Mouse (Mus musculus): ENCODE data around the gene Midn.

Gene Midn

DNA sequence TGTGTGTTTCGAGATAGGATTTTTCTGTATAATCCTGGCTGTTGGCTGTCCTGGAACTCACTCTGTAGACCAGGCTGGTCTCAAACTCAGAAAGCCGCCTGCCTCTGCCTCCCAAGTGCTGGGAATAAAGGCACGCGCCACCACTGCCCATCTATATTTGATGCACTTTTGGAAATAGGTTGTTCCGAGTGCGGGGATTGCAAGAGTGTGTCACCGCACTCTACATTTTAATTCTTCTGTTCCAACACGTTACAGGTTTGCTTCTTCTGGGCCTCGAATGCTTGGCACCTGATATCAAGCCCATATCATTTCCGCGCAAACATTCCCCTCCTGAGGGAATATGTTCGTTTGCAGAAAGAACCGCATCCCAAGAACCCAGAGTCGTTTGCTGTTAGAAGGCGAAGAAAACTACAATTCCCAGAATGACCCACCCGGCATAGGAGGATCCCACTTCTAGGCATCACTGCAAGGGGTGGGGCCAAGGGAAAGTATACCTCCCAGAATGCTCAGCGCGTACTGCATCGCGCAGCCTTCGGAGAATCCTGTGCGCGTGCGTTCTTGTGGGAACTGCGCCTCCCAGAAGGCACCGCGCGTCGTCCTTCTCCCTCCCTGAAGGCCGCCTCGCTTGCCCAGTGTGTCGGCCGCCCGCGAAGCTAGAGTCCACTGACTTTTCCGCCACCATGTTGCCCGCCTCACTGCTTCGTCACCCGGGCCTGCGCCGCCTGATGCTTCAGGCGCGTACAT is 6.1 kb upstream of the Midn start:
- in situ Hi-C loops (cut with MboI; ENCODE audit: low sequenced_read_pairs) = loop anchor here (10.0 kb wide), 1 partner anchor 157 kb away; the partner anchor contains the start of genes Cnn2 and Tmem259

DNA sequence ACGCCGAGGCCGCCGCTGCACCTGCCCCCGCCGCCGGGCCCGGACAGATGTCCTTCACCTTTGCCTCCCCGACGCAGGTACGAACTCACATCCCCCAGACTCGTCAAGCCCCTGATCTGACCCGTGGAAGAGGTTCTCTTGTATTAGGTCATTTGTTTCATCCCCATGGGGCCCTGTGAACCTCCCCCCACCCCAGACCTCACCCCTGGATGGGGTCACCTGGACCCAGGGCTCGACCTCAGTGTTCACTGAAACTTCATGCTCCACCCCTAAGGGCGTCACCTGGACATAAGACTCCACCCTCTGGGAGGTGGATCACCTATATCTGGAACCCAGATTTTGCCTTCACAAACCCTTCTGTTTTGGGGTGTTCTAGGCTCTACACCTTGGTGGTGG is 5.5 kb upstream of the Midn start:
- in situ Hi-C loops (cut with MboI; ENCODE audit: low sequenced_read_pairs) = loop anchor here (10.0 kb wide), 1 partner anchor 158 kb away; the partner anchor contains the start of genes Cnn2 and Tmem259

DNA sequence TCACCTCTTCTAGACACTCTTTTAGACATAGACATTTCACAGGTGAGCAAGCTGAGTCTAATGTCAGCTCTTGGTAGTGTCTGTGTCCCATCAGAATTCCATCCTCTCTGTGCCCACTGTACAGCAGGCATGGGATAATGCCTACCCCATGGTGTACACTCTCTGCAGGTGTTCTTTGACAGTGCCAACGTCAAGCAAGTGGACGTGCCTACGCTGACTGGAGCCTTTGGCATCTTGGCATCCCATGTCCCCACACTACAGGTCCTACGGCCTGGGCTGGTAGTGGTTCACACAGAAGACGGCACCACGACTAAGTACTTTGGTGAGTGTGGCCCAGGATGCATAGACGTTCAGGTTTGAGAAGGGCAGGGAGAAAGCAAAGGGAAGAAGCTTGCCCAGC is 4.4 kb upstream of the Midn start:
- in situ Hi-C loops (cut with MboI; ENCODE audit: low sequenced_read_pairs) = loop anchor here (10.0 kb wide), 1 partner anchor 159 kb away; the partner anchor contains the start of genes Cnn2 and Tmem259

DNA sequence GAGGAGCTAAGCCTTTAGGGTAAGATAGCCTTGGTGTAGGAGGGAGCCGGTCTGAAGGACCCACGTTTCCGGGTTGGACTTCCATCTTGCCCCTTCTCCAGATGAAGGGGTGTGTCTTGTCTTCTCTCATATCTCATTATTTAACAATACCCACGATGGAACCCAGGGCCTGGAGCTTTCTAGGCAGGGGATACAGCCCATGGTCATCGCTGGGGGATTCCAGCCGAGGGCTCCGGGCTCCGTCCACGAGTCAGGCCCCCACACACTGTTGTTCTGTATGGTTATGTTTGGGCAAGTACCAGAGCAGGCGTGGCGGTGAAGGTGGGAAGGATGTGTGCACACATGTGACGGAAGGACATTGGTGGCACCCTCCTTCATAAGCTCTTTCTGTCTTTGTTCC is 3.9 kb upstream of the Midn start:
- in situ Hi-C loops (cut with MboI; ENCODE audit: low sequenced_read_pairs) = loop anchor here (10.0 kb wide), 1 partner anchor 159 kb away; the partner anchor contains the start of genes Cnn2 and Tmem259

DNA sequence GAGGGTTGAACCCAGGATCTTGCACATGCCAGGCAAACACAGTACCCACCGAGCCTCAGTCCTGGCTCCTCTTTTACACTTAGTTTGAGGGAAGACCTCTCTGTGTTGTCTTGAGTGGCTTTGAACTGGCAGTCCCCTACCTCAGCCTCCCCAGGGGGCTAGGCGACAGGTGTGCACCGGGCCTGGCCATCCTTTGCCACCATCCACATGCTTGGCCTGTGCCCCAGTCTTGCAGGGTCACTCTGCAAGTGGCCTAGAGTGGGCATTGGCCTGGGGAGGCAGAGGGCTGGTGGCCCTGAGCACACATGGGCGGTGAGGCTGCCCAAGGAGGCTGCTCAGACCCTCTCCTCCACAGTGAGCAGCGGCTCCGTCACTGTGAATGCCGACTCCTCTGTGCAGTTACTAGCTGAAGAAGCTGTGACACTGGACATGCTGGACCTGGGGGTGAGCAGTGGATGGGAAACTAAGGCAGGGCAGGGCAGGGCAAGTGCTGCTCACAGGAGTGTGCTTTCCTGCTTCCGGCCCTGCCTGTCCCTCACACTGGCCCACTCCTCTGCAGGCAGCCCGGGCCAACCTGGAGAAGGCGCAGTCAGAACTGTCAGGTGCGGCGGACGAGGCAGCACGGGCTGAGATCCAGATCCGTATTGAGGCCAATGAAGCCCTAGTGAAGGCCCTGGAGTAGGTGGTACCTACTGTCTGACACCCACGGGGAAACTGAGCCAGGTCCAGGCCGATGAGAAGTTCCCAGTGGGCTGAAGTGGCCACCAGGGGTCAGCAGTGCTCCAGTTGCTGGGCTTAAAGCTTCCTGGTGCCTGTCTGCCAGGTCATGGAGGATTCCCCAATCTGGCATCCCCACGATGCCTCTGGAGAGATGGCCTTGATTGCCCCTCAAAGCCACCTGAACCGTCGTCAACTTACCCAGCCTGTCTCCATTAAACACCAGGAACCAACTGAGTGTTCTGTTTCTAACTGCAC is 2.9 kb upstream of the Midn start:
- in situ Hi-C loops (cut with MboI; ENCODE audit: low sequenced_read_pairs) = loop anchor here (10.0 kb wide), 1 partner anchor 160 kb away; the partner anchor contains the start of genes Cnn2 and Tmem259

DNA sequence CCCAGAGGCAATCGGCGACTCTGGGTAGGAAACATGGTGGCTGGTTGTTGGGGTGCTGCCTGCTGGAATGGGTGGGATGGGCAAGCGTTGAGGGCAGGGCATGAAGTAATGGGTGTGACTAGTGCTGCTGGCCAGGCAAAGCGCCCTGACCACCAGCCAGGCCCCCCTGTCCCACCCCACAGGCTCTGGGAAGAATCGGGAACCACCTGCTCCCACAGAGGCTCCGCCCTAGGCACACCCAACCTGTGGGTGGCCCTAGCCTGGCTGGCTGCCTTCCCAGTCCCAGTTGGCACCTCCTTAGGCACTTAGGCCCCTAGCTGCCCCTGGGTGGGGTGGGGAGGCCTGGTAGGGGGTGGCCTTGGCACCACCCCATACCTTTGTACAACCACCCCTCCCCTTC is 2.2 kb upstream of the Midn start:
- in situ Hi-C loops (cut with MboI; ENCODE audit: low sequenced_read_pairs) = loop anchor here (10.0 kb wide), 1 partner anchor 161 kb away; the partner anchor contains the start of genes Cnn2 and Tmem259

DNA sequence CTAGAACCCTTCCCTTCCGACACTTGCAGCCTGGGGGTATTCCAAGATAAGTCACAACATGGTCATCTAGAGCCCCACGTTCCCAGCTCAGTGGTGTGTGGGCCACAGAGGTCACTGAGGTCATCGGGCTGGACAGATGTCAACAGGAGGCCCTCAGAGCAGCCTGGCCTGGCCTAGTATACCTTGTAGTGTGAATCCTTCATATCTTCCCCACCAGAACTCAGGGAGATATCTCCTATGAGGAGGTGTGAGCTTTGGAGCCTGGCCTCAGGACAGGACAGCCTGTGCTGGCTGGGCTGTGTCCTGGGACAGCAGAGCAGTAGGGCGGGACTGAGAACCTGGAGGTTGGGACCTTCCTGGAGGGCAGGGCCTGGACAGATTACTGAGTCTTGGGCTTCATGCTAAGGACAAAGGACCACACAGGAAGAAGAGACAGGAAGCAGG is 1.5 kb upstream of the Midn start:
- in situ Hi-C loops (cut with MboI; ENCODE audit: low sequenced_read_pairs) = loop anchor here (10.0 kb wide), 1 partner anchor 162 kb away; the partner anchor contains the start of genes Cnn2 and Tmem259

DNA sequence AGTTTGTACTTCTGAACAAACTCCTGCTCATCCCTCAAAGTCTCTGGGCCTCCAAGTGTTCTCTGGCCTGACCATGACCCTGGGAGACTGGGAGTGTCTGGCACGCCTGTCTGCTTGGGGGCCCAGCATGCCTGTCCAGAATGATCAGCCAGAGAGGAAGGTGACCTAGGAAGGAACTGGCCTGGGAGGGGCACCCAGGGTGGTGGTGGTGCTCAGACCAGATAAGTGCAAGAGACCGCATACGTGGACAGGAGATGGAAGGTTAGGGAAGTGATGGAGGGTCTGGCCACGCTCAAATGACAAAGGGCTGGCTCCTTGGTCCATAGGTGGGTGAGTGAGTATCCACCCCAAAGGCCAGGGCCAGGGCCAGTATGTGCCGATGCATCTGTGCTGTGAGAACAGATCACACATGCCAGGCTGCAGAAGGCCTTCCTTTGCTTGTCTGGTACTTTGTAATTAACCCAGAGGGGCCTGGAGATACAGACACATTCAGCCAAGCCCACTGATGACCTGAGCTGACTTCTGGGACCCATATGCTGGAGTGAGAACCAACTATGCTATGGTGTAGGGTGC is 840 bp upstream of the Midn start:
- in situ Hi-C loops (cut with MboI; ENCODE audit: low sequenced_read_pairs) = loop anchor here (10.0 kb wide), 1 partner anchor 162 kb away; the partner anchor contains the start of genes Cnn2 and Tmem259

DNA sequence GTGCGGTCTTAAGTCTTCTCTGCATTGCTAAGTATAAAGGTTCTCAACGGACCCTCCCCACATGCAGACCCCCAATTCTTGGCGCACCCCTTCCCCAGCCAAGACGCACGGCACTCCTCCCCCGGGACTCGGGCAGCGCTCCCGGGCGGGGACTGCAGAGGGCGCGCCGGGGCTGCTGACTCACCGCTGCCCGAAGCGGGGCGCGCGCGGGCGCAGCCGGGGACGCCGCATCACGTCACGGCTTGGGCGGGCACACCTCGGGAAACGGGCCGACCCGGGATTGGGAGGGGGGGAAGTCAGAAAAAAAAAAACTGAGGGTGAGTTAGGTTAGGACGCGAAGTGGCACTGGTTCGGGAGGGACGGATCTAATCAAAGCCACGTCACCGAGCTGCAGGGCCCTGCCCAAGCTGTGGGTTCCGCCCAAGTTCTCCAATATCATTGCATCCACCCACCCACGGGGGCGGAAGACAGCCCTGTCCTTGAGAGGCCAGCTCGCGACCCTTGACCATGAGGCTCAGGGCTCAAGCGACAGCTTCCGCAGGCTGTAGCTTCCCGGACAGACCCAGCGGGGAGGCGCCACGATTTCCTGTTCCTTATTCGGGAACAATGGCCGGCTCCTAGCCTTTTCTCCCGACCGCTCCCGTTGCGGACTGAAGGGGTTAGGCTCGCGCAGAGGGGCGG is 678 bp downstream of the Midn start:
- in situ Hi-C loops (cut with MboI; ENCODE audit: low sequenced_read_pairs) = loop anchor here (10.0 kb wide), 1 partner anchor 164 kb away; the partner anchor contains the start of genes Cnn2 and Tmem259

DNA sequence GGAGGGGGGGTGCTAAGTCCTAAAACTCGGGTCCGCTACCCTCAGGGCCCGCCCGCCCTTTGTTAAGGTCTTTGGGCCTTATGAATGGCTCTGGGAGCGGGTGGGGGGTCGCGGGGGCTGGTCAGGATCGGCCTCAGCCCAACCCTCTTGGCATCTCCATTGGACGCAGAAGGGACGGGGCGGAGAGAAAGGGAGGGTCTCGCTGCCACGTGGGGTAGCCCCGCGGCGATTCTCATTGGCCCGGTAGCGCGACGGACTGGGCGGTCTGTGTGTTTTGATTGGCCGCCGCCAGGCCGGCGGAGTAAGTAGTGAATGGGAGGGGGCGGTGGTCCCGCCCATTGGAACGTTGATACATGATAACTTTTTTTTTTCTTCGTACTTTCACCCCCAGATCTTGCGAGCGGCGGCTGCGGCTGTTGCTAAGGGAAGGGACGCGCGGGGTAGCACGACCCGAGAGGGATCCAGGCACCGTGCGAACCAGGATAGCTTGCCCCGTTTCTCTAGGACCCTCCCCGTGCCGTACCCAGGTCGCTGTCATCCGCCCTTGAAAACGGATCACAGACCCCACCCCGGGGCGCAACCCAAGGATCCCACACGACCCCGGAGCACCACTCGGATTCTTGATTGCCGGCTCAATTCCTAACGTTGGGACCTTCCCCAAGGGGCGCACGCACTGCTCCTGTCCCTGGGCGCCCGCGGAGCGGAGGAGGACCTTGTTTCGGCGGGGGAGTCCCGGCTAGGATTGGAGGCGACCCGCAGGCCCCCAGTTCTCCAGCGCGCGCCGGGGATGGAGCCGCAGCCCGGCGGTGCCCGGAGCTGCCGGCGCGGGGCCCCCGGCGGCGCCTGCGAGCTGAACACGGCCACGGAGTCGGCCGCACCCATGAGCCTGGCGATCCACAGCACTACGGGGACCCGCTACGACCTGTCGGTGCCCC is 1.5 kb downstream of the Midn start:
- in situ Hi-C loops (cut with MboI; ENCODE audit: low sequenced_read_pairs) = loop anchor here (10.0 kb wide), 1 partner anchor 165 kb away; the partner anchor contains the start of genes Cnn2 and Tmem259

DNA sequence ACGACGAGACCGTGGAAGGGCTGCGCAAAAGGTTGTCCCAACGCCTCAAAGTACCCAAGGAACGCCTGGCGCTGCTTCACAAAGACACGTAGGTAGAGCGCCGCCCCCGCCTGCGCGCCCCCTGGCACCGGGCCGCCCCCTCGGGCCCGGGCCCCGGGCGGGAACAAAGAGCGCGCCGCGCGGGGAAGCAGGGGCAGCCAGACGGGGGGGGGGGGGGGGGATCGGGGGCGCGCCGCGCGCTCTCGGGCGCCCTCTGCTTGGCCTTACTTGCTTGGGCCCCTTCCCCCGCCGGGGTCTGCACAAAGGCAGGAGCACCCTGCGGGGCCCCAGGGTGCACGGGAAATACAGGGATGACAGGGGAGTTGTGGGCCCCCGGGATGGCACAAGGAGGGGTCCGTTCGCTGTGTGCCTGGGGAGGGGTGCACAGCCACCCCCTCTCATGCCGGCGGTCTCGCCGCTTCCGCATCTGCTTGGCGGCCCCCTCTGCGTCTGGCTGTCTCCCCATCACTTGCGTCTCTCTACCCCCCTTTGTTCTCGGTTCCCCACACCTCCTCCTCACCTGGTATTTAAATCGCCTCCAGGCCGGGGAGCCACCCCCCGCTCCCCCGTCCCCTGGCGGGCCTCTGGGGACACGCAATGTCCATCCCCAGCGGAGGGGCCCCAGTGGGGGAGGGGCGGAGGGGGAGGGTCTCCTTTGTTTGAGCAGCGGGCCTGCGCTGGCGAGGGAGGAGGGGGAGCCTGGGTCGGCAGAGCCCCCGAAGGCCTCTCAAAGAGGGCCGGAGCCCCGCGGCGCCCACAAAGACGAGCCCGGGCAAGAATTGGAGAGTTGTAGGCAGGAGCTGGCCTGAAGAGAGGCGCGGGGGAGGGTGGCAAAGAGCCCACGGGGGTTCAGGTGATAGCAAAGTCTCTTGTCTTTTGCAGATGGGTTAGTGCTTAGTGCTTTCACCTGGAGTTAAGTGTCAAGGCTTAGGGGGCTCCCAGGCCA is 2.4 kb downstream of the Midn start:
- in situ Hi-C loops (cut with MboI; ENCODE audit: low sequenced_read_pairs) = no loop called here

DNA sequence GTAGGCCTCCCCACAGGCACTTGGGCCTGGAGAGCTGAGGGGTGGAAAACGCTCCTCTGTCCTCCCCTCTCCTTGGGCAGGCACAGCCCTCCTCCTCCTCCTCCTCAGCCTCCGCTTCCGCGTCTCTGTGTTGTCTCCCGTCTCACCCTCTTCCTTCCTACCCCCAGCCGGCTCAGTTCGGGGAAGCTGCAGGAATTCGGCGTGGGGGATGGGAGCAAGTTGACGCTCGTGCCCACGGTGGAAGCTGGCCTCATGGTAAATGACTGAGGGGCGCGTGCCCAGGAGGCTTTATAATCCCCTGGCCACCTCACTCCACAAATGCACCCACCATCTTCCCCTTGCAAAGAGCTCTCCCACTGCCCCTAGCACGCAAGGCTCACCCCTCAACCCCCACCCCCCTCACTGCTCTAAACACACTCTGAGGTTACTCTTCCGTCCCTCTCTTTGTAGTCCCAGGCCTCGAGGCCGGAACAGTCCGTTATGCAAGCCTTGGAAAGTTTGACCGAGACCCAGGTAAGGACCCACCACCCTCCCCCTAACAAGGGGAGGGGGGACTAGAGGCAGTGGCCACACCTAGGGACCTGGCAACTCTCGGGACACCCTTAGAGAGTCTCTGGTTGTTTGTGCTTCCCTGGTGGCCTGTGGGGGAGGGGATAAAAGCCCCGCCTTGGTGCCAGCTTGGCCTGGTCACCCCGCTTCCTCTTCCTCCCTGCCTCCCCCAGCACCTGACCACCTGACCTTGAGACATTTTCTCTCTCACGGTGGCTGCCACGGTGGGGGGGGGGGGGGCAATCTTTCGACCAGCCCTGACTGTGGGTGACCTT is 3.4 kb downstream of the Midn start:
- in situ Hi-C loops (cut with MboI; ENCODE audit: low sequenced_read_pairs) = no loop called here

DNA sequence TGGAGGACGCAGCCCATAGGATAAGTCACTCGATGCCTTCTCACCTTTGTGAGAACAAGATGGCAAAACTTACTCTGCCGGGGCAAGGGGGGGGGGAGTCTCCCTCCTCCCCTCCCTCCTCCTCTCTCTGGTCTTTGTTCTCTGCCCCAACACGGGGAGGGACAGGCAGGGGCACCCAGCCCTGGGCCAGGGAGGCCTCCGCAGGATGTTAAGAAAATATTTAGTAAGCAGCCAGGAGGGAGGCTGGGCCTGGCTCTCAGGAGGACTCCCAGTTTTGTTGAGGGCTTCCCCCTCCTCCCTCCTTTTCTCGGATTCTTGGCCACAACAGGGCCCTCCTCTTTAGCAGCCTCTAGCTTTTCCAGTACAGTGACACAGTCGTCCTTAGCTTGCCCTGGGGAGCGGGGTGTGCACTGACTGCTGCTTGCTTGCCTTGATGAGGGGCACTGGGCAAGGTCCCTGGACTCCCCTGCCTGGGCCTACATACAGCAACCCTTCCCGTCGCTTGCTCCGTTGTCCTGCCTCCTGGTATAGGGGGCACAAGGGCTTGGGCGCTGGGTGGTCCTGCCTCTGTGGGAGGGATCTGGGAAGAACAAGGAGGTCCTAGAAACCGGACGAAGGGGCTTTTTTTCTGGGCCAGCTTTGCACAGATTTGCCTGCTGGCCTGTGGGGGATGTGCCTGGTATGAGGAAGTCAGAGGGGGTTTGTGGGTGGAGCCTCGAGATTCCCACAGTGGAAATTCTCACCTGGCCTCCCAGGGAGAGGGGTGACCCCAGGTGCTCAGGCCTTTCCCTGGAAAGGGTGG is 4.2 kb downstream of the Midn start:
- in situ Hi-C loops (cut with MboI; ENCODE audit: low sequenced_read_pairs) = no loop called here

DNA sequence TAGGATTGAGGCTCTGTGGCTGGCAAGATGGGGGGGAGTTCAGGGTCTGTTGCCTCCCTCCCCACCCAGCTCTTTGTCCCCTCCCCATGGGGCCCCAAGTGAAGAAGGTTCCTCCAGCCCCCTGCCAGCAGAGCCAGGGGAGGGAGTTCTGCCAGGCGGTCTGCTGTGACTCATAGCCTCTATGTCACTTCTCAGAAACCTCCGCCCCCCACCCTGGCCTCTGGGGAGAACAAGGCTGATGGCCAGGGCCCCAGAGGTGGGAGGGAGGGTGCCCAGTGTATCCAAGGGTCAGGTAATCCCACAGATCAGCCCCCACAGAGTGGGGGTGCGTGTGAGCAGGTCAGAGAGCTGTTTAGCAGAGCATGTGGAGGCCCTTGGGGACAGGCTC is 4.8 kb downstream of the Midn start:
- in situ Hi-C loops (cut with MboI; ENCODE audit: low sequenced_read_pairs) = no loop called here

DNA sequence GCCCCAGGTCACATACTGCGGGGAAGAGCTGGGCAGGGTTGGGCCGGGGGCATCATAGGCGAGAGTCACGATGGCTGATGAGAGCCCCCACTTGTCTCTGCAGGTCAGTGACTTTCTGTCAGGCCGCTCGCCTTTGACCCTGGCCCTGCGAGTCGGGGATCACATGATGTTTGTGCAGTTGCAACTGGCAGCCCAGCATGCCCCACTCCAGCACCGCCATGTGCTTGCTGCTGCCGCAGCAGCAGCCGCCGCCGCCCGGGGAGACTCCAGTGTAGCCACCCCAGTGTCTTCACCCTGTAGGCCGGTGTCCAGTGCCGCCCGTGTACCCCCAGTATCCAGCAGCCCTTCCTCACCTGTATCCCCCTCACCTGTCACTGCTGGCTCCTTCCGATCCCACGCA is 5.6 kb downstream of the Midn start:
- in situ Hi-C loops (cut with MboI; ENCODE audit: low sequenced_read_pairs) = no loop called here

DNA sequence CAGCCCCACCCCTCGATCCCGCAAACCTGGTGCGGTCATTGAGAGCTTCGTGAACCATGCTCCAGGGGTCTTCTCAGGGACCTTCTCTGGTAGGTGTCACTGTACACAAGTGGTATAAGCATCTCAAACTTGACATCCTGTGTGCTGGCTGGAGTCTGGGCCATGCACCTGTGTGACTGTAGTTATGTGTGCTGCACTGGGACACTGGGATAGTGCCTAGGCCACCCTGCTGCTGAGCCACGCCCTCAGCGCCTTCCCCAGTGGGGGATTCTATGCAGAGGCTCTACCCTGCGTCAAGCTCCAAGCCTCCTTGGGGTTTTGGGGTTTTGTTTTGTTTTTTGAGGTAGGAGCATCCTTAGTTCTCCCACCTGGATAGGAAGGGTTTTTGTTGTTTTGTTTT is 6.3 kb downstream of the Midn start:
- in situ Hi-C loops (cut with MboI; ENCODE audit: low sequenced_read_pairs) = no loop called here
